Mouse (Mus musculus): Measurements from ENCODE around the gene Arl5a. TPM values are rescaled to one million over a fixed set of nuclear protein-coding genes. Genes with fewer than 3 reads are reported as not detected.

Arl5a gene
- polyA plus RNA-seq (2012; fragmentation: generic; extraction: Trizol): 14.6 TPM

GRCm38 (mm10) chr2:52424747-52425522, at the start of gene Arl5a:
Gene Arl5a, minus strand, starts transcription at chr2:52424901.
- H3K27me3 ChIP-seq (ENCODE audit: control insufficient read depth, insufficient read depth, insufficient read length): no peaks in the 10 kb centered on the region
- peak within 1 kb of the TSS; percentile 59 for H3K4me3 ChIP-seq
- TF ChIP-seq POLR2AphosphoS2 (IDR thresholded peaks at IDR 0.05; ENCODE audit: insufficient read length, low read depth): peak; percentile 90
- no peak for TF ChIP-seq TCF3 (IDR thresholded peaks at IDR 0.05; ENCODE audit: insufficient read length, low read depth)
- peak in 1 of 3 experiments; percentile 32 for TF ChIP-seq MYOG (IDR thresholded peaks at IDR 0.05; ENCODE audit: control insufficient read depth in 1 of 3, insufficient read depth in 1 of 3, insufficient read length in 2 of 3, low read depth in 2 of 3)
- no peak for TF ChIP-seq MAX (IDR thresholded peaks at IDR 0.05; ENCODE audit: low read depth)
- peak; percentile 97 for TF ChIP-seq POLR2A (IDR thresholded peaks at IDR 0.05; ENCODE audit: insufficient read length, low read depth)
- H3K4me2 ChIP-seq (ENCODE audit: low read depth): peak within 1 kb of the TSS; percentile 76
- no peaks in the 10 kb centered on the region for H3K36me3 ChIP-seq (ENCODE audit: control insufficient read depth, insufficient read depth)
- H3K79me2 ChIP-seq (ENCODE audit: control insufficient read depth, insufficient read depth): peaks cover 45% of the 10 kb centered on the region
- H3ac ChIP-seq (ENCODE audit: control insufficient read depth, insufficient read length): peak within 1 kb of the TSS; percentile 94

GRCm38 (mm10) chr2:52471545-52472291, 47.0 kb upstream of the Arl5a start:
- Histone ChIP-seq H3K36me3 (ENCODE audit: control insufficient read depth, insufficient read depth) (no peaks in the 10 kb centered on the region), H3K4me3 (no peak overlapping the region), H3K4me2 (ENCODE audit: low read depth) (no peak overlapping the region), H3ac (ENCODE audit: control insufficient read depth, insufficient read length) (no peak overlapping the region), H3K79me2 (ENCODE audit: control insufficient read depth, insufficient read depth) (no peaks in the 10 kb centered on the region), H3K27me3 (ENCODE audit: control insufficient read depth, insufficient read depth, insufficient read length) (no peaks in the 10 kb centered on the region)
- TF ChIP-seq POLR2A (IDR thresholded peaks at IDR 0.05; ENCODE audit: insufficient read length, low read depth): no peak
- no peak for TF ChIP-seq MYOG (IDR thresholded peaks at IDR 0.05; ENCODE audit: control insufficient read depth in 1 of 3, insufficient read depth in 1 of 3, insufficient read length in 2 of 3, low read depth in 2 of 3)
- TF ChIP-seq USF1 (IDR thresholded peaks at IDR 0.05; ENCODE audit: low read depth): no peak
- no peak for TF ChIP-seq MAX (IDR thresholded peaks at IDR 0.05; ENCODE audit: low read depth)
- TF ChIP-seq REST (IDR thresholded peaks at IDR 0.05; ENCODE audit: insufficient read depth, insufficient read length): no peak
- no peak for TF ChIP-seq CEBPB (IDR thresholded peaks at IDR 0.05; ENCODE audit: insufficient read depth, poor library complexity, severe bottlenecking)
- no peak for TF ChIP-seq SRF (IDR thresholded peaks at IDR 0.05; ENCODE audit: control insufficient read depth, insufficient read length, low read depth)
- no peak for TF ChIP-seq POLR2AphosphoS2 (IDR thresholded peaks at IDR 0.05; ENCODE audit: insufficient read length, low read depth)
- no peak for TF ChIP-seq MYOD1 (IDR thresholded peaks at IDR 0.05; ENCODE audit: control insufficient read depth in 1 of 3, insufficient read length in 2 of 3, low read depth in 2 of 3)
- TF ChIP-seq TCF12 (IDR thresholded peaks at IDR 0.05; ENCODE audit: insufficient read depth, poor library complexity, severe bottlenecking): no peak
- no peak for TF ChIP-seq TCF3 (IDR thresholded peaks at IDR 0.05; ENCODE audit: insufficient read length, low read depth)
- no peak for TF ChIP-seq E2F4 (IDR thresholded peaks at IDR 0.05; ENCODE audit: insufficient read depth)

GRCm38 (mm10) chr2:52470044-52470560, 45.4 kb upstream of the Arl5a start:
- Histone ChIP-seq H3K27me3 (ENCODE audit: control insufficient read depth, insufficient read depth, insufficient read length) (no peaks in the 10 kb centered on the region), H3K4me3 (no peak overlapping the region), H3ac (ENCODE audit: control insufficient read depth, insufficient read length) (no peak overlapping the region), H3K36me3 (ENCODE audit: control insufficient read depth, insufficient read depth) (no peaks in the 10 kb centered on the region), H3K4me2 (ENCODE audit: low read depth) (no peak overlapping the region), H3K79me2 (ENCODE audit: control insufficient read depth, insufficient read depth) (no peaks in the 10 kb centered on the region)
- TF ChIP-seq TCF3 (IDR thresholded peaks at IDR 0.05; ENCODE audit: insufficient read length, low read depth) (no peak), CEBPB (IDR thresholded peaks at IDR 0.05; ENCODE audit: insufficient read depth, poor library complexity, severe bottlenecking) (no peak), REST (IDR thresholded peaks at IDR 0.05; ENCODE audit: insufficient read depth, insufficient read length) (no peak), MAX (IDR thresholded peaks at IDR 0.05; ENCODE audit: low read depth) (no peak), USF1 (IDR thresholded peaks at IDR 0.05; ENCODE audit: low read depth) (no peak), MYOG (IDR thresholded peaks at IDR 0.05; ENCODE audit: control insufficient read depth in 1 of 3, insufficient read depth in 1 of 3, insufficient read length in 2 of 3, low read depth in 2 of 3) (no peak), TCF12 (IDR thresholded peaks at IDR 0.05; ENCODE audit: insufficient read depth, poor library complexity, severe bottlenecking) (no peak), POLR2A (IDR thresholded peaks at IDR 0.05; ENCODE audit: insufficient read length, low read depth) (no peak), E2F4 (IDR thresholded peaks at IDR 0.05; ENCODE audit: insufficient read depth) (no peak), MYOD1 (IDR thresholded peaks at IDR 0.05; ENCODE audit: control insufficient read depth in 1 of 3, insufficient read length in 2 of 3, low read depth in 2 of 3) (no peak), POLR2AphosphoS2 (IDR thresholded peaks at IDR 0.05; ENCODE audit: insufficient read length, low read depth) (no peak)

GRCm38 (mm10) chr2:52467629-52468028, 42.9 kb upstream of the Arl5a start:
- no peaks in the 10 kb centered on the region for H3K36me3 ChIP-seq (ENCODE audit: control insufficient read depth, insufficient read depth)
- no peak overlapping the region for H3ac ChIP-seq (ENCODE audit: control insufficient read depth, insufficient read length)
- no peaks in the 10 kb centered on the region for H3K27me3 ChIP-seq (ENCODE audit: control insufficient read depth, insufficient read depth, insufficient read length)
- no peak overlapping the region for H3K4me2 ChIP-seq (ENCODE audit: low read depth)
- TF ChIP-seq POLR2A (IDR thresholded peaks at IDR 0.05; ENCODE audit: insufficient read length, low read depth) (no peak), TCF3 (IDR thresholded peaks at IDR 0.05; ENCODE audit: insufficient read length, low read depth) (no peak), POLR2AphosphoS2 (IDR thresholded peaks at IDR 0.05; ENCODE audit: insufficient read length, low read depth) (no peak), REST (IDR thresholded peaks at IDR 0.05; ENCODE audit: insufficient read depth, insufficient read length) (no peak), MYOD1 (IDR thresholded peaks at IDR 0.05; ENCODE audit: control insufficient read depth in 1 of 3, insufficient read length in 2 of 3, low read depth in 2 of 3) (no peak), MYOG (IDR thresholded peaks at IDR 0.05; ENCODE audit: control insufficient read depth in 1 of 3, insufficient read depth in 1 of 3, insufficient read length in 2 of 3, low read depth in 2 of 3) (no peak), MAX (IDR thresholded peaks at IDR 0.05; ENCODE audit: low read depth) (no peak), USF1 (IDR thresholded peaks at IDR 0.05; ENCODE audit: low read depth) (no peak), SRF (IDR thresholded peaks at IDR 0.05; ENCODE audit: control insufficient read depth, insufficient read length, low read depth) (no peak), CEBPB (IDR thresholded peaks at IDR 0.05; ENCODE audit: insufficient read depth, poor library complexity, severe bottlenecking) (no peak), TCF12 (IDR thresholded peaks at IDR 0.05; ENCODE audit: insufficient read depth, poor library complexity, severe bottlenecking) (no peak), E2F4 (IDR thresholded peaks at IDR 0.05; ENCODE audit: insufficient read depth) (no peak)
- H3K79me2 ChIP-seq (ENCODE audit: control insufficient read depth, insufficient read depth): no peaks in the 10 kb centered on the region
- H3K4me3 ChIP-seq: no peak overlapping the region
